Mouse (Mus musculus) neural tube, embryonic 12.5 days (tissue): ENCODE data around the gene Lif. TPM values are rescaled to one million over a fixed set of nuclear protein-coding genes. Genes with fewer than 3 reads are reported as not detected.

ENCODE experiments used
- polyA plus RNA-seq: library from polyadenylated mRNA; unstranded; fragments of >200 nt; fragmentation: Nextera tagmentation; extraction: Ambion mirVana; gene quantifications from 2 replicates; pipeline ENCODE4 v1.2.1, GENCODE M21; 2016

Gene Lif
- polyA plus RNA-seq, 1 experiment from 2014 or later, result not detected

Other genes with a start within 250 kb of the Lif start
- 0.06 TPM in 1 of 2 replicates, not detected in the other for gene Sec14l4, start 226.1 kb upstream of the Lif start, polyA plus RNA-seq
- gene Sec14l3, start 192.7 kb upstream of the Lif start, polyA plus RNA-seq, result not detected in 2 replicates
- 4.5 and 5.6 TPM in 2 replicates for gene Mtfp1, start 162.1 kb upstream of the Lif start, polyA plus RNA-seq
- 2.3 and 3.1 TPM in 2 replicates for gene Sec14l2, start 134.1 kb upstream of the Lif start, polyA plus RNA-seq
- gene Rnf215, start 122.4 kb upstream of the Lif start, polyA plus RNA-seq, result 40.0 and 41.2 TPM in 2 replicates
- 7.6 and 8.3 TPM in 2 replicates for gene Ccdc157, start 97.3 kb upstream of the Lif start, polyA plus RNA-seq
- 65.7 and 70.1 TPM in 2 replicates for gene Sf3a1, start 97.2 kb upstream of the Lif start, polyA plus RNA-seq
- 26.9 and 27.7 TPM in 2 replicates for gene Tbc1d10a, start 70.8 kb upstream of the Lif start, polyA plus RNA-seq
- 1.6 and 2.3 TPM in 2 replicates for gene Castor1, start 39.3 kb upstream of the Lif start, polyA plus RNA-seq
- not detected in 2 replicates for gene Osm, start 21.1 kb upstream of the Lif start, polyA plus RNA-seq
- gene Hormad2, start 183.5 kb downstream of the Lif start, polyA plus RNA-seq, result 0.14 TPM in 1 of 2 replicates, not detected in the other